Mouse (Mus musculus): ENCODE measurements at regions not wholly inside any gene's neighbourhood (a gene's known extent, or its start where the extent isn't known, plus 50 kb on each side); places are given as distances from the start of the nearest gene placed in this dataset.

- TF ChIP-seq CTCF (IDR thresholded peaks at IDR 0.05; ENCODE audit: insufficient read depth, low read length) (no peak), POLR2A (IDR thresholded peaks at IDR 0.05; ENCODE audit: borderline replicate concordance, extremely low read depth, low read depth, low read length) (no peak)
Measured at GRCm38 (mm10) chr16:31551416-31552151, 111.7 kb upstream of the Dlg1 start.
